ENCODE assay signal across 13 mouse cellular contexts in genomic region chr16:22734529-22735022, GRCm38 (mm10).
DNase-seq lines count a peak whose midpoint lies in the region; ATAC-seq lines count a peak whose summit lies in the region.
"Had no signal": no experiment of that assay in that cellular context is flagged by ENCODE, and none has a peak within 500 bp of the region (broad histone marks: within the 10 kb centered on the region; RNA-seq: fewer than 3 reads in every experiment).

No protein-coding gene starts in this region.

- peak; percentile 67 for DNase-seq in heart, adult 11 months
- DNase-seq in heart, adult 18-20 months, result no peak
- peak; percentile 50 for DNase-seq in retina, embryonic 14.5 days (ENCODE audit: low spot score)
- DNase-seq in left cerebral cortex, postnatal 36 days (ENCODE audit: low spot score in 2 of 2), result no peak
- DNase-seq in kidney, adult 9 months, result no peak
- DNase-seq: cerebellum, postnatal 25 days; gastrocnemius, postnatal 25 days; kidney, adult 11 months; liver, embryonic 13.5 days had no signal

- ATAC-seq in forebrain, embryonic 13.5 days, result peak; percentile 36; the same call in 1 of the 2 replicates
- peak; percentile 84 for ATAC-seq in hindbrain, embryonic 16.5 days
- no peak for ATAC-seq in megakaryocyte progenitor cell, adult 5-6 weeks (replicated peaks; ENCODE audit: poor library complexity)

- peak overlapping the region; percentile 20; the same call in 1 of the 2 replicates for H3K4me2 ChIP-seq in forebrain, embryonic 13.5 days
- H3K4me2 ChIP-seq in hindbrain, embryonic 16.5 days (ENCODE audit: low read length), result no peak overlapping the region
- H3K4me2 ChIP-seq: liver, embryonic 13.5 days had no signal

- H3K27me3 ChIP-seq in forebrain, embryonic 13.5 days, result 0 out of 2 replicates have a peak, but pooled peaks cover 4% of the 10 kb centered on the region
- H3K27me3 ChIP-seq in hindbrain, embryonic 16.5 days (replicated peaks; ENCODE audit: control insufficient read depth, insufficient read depth, low read length), result no peaks in the 10 kb centered on the region
- H3K27me3 ChIP-seq: liver, embryonic 13.5 days had no signal

- 27% methylated on average over 10 of the region's 10 CpGs for WGBS in forebrain, embryonic 13.5 days
- WGBS in hindbrain, embryonic 16.5 days, result 31% methylated on average over 10 of the region's 10 CpGs

- no peak overlapping the region; the same call in 1 of the 2 replicates for H3K27ac ChIP-seq in forebrain, embryonic 13.5 days
- no peak overlapping the region for H3K27ac ChIP-seq in hindbrain, embryonic 16.5 days (ENCODE audit: low read depth, low read length)
- H3K27ac ChIP-seq: liver, embryonic 13.5 days; macrophage had no signal

- intact Hi-C loops in left cerebral cortex, postnatal 36 days (cut with DNase I), result no loop called here

- H3K9ac ChIP-seq in forebrain, embryonic 13.5 days, result no peak overlapping the region
- H3K9ac ChIP-seq in hindbrain, embryonic 16.5 days (ENCODE audit: low read depth, low read length), result no peak overlapping the region
- H3K9ac ChIP-seq: liver, embryonic 13.5 days had no signal

- no peak overlapping the region for H3K4me3 ChIP-seq in forebrain, embryonic 13.5 days
- H3K4me3 ChIP-seq in hindbrain, embryonic 16.5 days (ENCODE audit: low read length), result no peak overlapping the region
- H3K4me3 ChIP-seq: liver, embryonic 13.5 days had no signal

- H3K9me3 ChIP-seq in forebrain, embryonic 13.5 days (replicated peaks), result no peaks in the 10 kb centered on the region
- H3K9me3 ChIP-seq in hindbrain, embryonic 16.5 days (ENCODE audit: control insufficient read depth, low read length), result no peaks in the 10 kb centered on the region
- H3K9me3 ChIP-seq: liver, embryonic 13.5 days had no signal

- peaks cover 9% of the 10 kb centered on the region for H3K4me1 ChIP-seq in forebrain, embryonic 13.5 days
- peaks cover 7% of the 10 kb centered on the region; the same call in 1 of the 2 replicates for H3K4me1 ChIP-seq in hindbrain, embryonic 16.5 days (ENCODE audit: control insufficient read depth, insufficient read depth, low read depth, low read length)
- H3K4me1 ChIP-seq: liver, embryonic 13.5 days had no signal

- H3K36me3 ChIP-seq in forebrain, embryonic 13.5 days (ENCODE audit: poor library complexity, severe bottlenecking), result no peaks in the 10 kb centered on the region
- H3K36me3 ChIP-seq in hindbrain, embryonic 16.5 days (ENCODE audit: control insufficient read depth, insufficient read depth, low read length), result no peaks in the 10 kb centered on the region
- H3K36me3 ChIP-seq: liver, embryonic 13.5 days had no signal

Comparison
In these comparisons a context has a peak if more than half of its experiments do, and no peak if none do; other contexts are left out.
1. DNase-seq: peak in heart, adult 11 months (single experiment) and retina, embryonic 14.5 days (single experiment); none in heart, adult 18-20 months (0 of 2), left cerebral cortex, postnatal 36 days (0 of 2) and kidney, adult 9 months (single experiment).